Comparison of ENCODE assay signal across 9 mouse cellular contexts in genomic region chr6:115677441-115677840, GRCm38 (mm10). TPM values are rescaled to one million over a fixed set of nuclear protein-coding genes. Genes with fewer than 3 reads are reported as not detected.
DNase-seq lines count a peak whose midpoint lies in the region; ATAC-seq and TF ChIP-seq lines count a peak whose summit lies in the region.
"Had no signal": no experiment of that assay in that cellular context is flagged by ENCODE, and none has a peak within 500 bp of the region (broad histone marks: within the 10 kb centered on the region; RNA-seq: fewer than 3 reads in every experiment).

No protein-coding gene starts in this region.

- H3K4me3 ChIP-seq in heart, embryonic 12.5 days = peak overlapping the region; percentile 83; the same call in 1 of the 2 replicates
- peak overlapping the region; percentile 100 for H3K4me3 ChIP-seq in E14TG2a.4 (replicated peaks; ENCODE audit: low read length)
- peak overlapping the region; percentile 96 for H3K4me3 ChIP-seq in forebrain, embryonic 16.5 days (replicated peaks; ENCODE audit: low read length)
- H3K4me3 ChIP-seq in liver, embryonic 16.5 days (ENCODE audit: low read depth, low read length) = peak overlapping the region; percentile 94

- H3K27ac ChIP-seq in heart, embryonic 12.5 days (ENCODE audit: poor library complexity, severe bottlenecking) = 0 out of 2 replicates have a peak overlapping the region, but pooled peaks have one; percentile 97
- H3K27ac ChIP-seq in forebrain, embryonic 16.5 days (ENCODE audit: low read length) = no peak overlapping the region
- H3K27ac ChIP-seq in liver, embryonic 16.5 days (ENCODE audit: low read length) = no peak overlapping the region

- H3K4me1 ChIP-seq in heart, embryonic 12.5 days (replicated peaks) = peaks cover 22% of the 10 kb centered on the region
- H3K4me1 ChIP-seq in E14TG2a.4 (replicated peaks; ENCODE audit: low read depth, low read length) = peaks cover 62% of the 10 kb centered on the region
- peaks cover 19% of the 10 kb centered on the region for H3K4me1 ChIP-seq in forebrain, embryonic 16.5 days (replicated peaks; ENCODE audit: control insufficient read depth, insufficient read depth, low read length)
- H3K4me1 ChIP-seq in liver, embryonic 16.5 days (ENCODE audit: control insufficient read depth, low read depth, low read length) = peaks cover 19% of the 10 kb centered on the region

- no peaks in the 10 kb centered on the region for H3K9me3 ChIP-seq in heart, embryonic 12.5 days (replicated peaks)
- H3K9me3 ChIP-seq in E14TG2a.4 (ENCODE audit: low read length) = no peaks in the 10 kb centered on the region
- H3K9me3 ChIP-seq in forebrain, embryonic 16.5 days (ENCODE audit: control insufficient read depth, low read length) = no peaks in the 10 kb centered on the region
- H3K9me3 ChIP-seq in liver, embryonic 16.5 days (replicated peaks; ENCODE audit: control insufficient read depth, low read length) = no peaks in the 10 kb centered on the region

- no peaks in the 10 kb centered on the region for H3K27me3 ChIP-seq in heart, embryonic 12.5 days (replicated peaks)
- H3K27me3 ChIP-seq in E14TG2a.4 (ENCODE audit: insufficient read depth, low read length) = no peaks in the 10 kb centered on the region
- H3K27me3 ChIP-seq in forebrain, embryonic 16.5 days (replicated peaks; ENCODE audit: control insufficient read depth, insufficient read depth, low read length) = no peaks in the 10 kb centered on the region
- no peaks in the 10 kb centered on the region for H3K27me3 ChIP-seq in liver, embryonic 16.5 days (ENCODE audit: control insufficient read depth, insufficient read depth, low read depth, low read length)

- TF ChIP-seq CTCF in E14TG2a.4 (conservative IDR thresholded peaks at IDR 0.05; ENCODE audit: low read length) = no peak

- H3K4me2 ChIP-seq in heart, embryonic 12.5 days = peak overlapping the region; percentile 81
- H3K4me2 ChIP-seq in forebrain, embryonic 16.5 days (ENCODE audit: low read length) = peak overlapping the region; percentile 52
- H3K4me2 ChIP-seq in liver, embryonic 16.5 days (ENCODE audit: low read depth, low read length) = peak overlapping the region; percentile 83

- 96% methylated on average over 7 of the region's 7 CpGs for WGBS in heart, embryonic 12.5 days
- 97% methylated on average over 7 of the region's 7 CpGs for WGBS in forebrain, embryonic 16.5 days
- 88% methylated on average over 7 of the region's 7 CpGs for WGBS in liver, embryonic 16.5 days (ENCODE audit: insufficient replicate concordance)

- H3K36me3 ChIP-seq in heart, embryonic 12.5 days = no peaks in the 10 kb centered on the region
- 0 out of 2 replicates have a peak, but pooled peaks cover 3% of the 10 kb centered on the region for H3K36me3 ChIP-seq in E14TG2a.4 (ENCODE audit: insufficient read depth, low read length)
- H3K36me3 ChIP-seq in forebrain, embryonic 16.5 days (ENCODE audit: control insufficient read depth, insufficient read depth) = no peaks in the 10 kb centered on the region
- no peaks in the 10 kb centered on the region for H3K36me3 ChIP-seq in liver, embryonic 16.5 days (ENCODE audit: control insufficient read depth, insufficient read depth)

- no peak for DNase-seq in heart, adult 18-20 months
- no peak for DNase-seq in right cerebral cortex, postnatal 36 days (ENCODE audit: low spot score in 2 of 2)
- DNase-seq in adrenal gland, adult 18-20 months (ENCODE audit: low spot score in 2 of 2) = no peak
- DNase-seq: right cerebral cortex, adult 18-20 months had no signal

- ATAC-seq in heart, embryonic 12.5 days (ENCODE audit: insufficient number of reproducible peaks, low FRiP score) = no peak
- ATAC-seq in forebrain, embryonic 16.5 days = no peak
- no peak for ATAC-seq in liver, embryonic 16.5 days (ENCODE audit: low read depth)
- no peak for ATAC-seq in monocyte, adult 5-6 weeks (replicated peaks; ENCODE audit: insufficient number of reproducible peaks, low FRiP score, low TSS enrichment, poor library complexity, severe bottlenecking)

- no peak overlapping the region for H3K9ac ChIP-seq in heart, embryonic 12.5 days
- H3K9ac ChIP-seq in forebrain, embryonic 16.5 days (replicated peaks; ENCODE audit: low read depth, low read length) = no peak overlapping the region
- no peak overlapping the region for H3K9ac ChIP-seq in liver, embryonic 16.5 days (ENCODE audit: low read depth, low read length)

RNA-seq across cellular contexts. Expression of gene Raf1, which starts 1.0 kb away (rescaled TPM):
- polyA plus RNA-seq in heart, embryonic 12.5 days (2016; fragmentation: Nextera tagmentation; extraction: Ambion mirVana) = 109 TPM in 2 replicates
- 100 to 1,000 TPM; 107 to 111 TPM for total RNA-seq in heart, adult 18-20 months (2021)
- polyA plus RNA-seq in forebrain, embryonic 16.5 days (2015; fragmentation: Nextera tagmentation; extraction: Ambion mirVana) = 158 and 160 TPM in 2 replicates
- polyA plus RNA-seq in liver, embryonic 16.5 days (2015; fragmentation: Nextera tagmentation; extraction: Ambion mirVana) = 36.8 and 39.3 TPM in 2 replicates
- 180 to 216 TPM (median 195 TPM) in 3 replicates for total RNA-seq in monocyte, adult 5-6 weeks (2017)
- 100 to 1,000 TPM in 1 of 2 experiments, 10 to 100 TPM in 1; 89.9 to 101 TPM for total RNA-seq in adrenal gland, adult 18-20 months (2021)
